Mouse (Mus musculus): ENCODE measurements at regions not wholly inside any gene's neighbourhood (a gene's known extent, or its start where the extent isn't known, plus 50 kb on each side); places are given as distances from the start of the nearest gene placed in this dataset.
A peak's percentile ranks its signal among the peaks of the same experiment; 100 is the strongest.

GRCm38 (mm10) chrX:166933766-166934165 is 275.3 kb downstream of the Tmsb4x start:
- peaks cover 8% of the 10 kb centered on the region; the same call in 1 of the 2 replicates for H3K27me3 ChIP-seq (ENCODE audit: control insufficient read depth, insufficient read depth, low read length)
- H3K36me3 ChIP-seq (ENCODE audit: control insufficient read depth, insufficient read depth, low read length) = no peaks in the 10 kb centered on the region
- no peak overlapping the region for H3K9ac ChIP-seq (ENCODE audit: low read length)
- WGBS = 71% methylated on average over 2 of the region's 2 CpGs
- ATAC-seq (replicated peaks; ENCODE audit: low FRiP score) = no peak
- no peak for DNase-seq (ENCODE audit: low spot score)
- H3K9me3 ChIP-seq (ENCODE audit: control insufficient read depth, low read length) = no peaks in the 10 kb centered on the region
- no peak overlapping the region for H3K4me2 ChIP-seq (ENCODE audit: low read depth, low read length, severe bottlenecking)
- no peak overlapping the region for H3K4me3 ChIP-seq (ENCODE audit: low read depth, low read length)
- H3K4me1 ChIP-seq (replicated peaks; ENCODE audit: control insufficient read depth, insufficient read depth, low read length) = no peaks in the 10 kb centered on the region
- no peak overlapping the region for H3K27ac ChIP-seq (ENCODE audit: low read depth, low read length)

- Histone ChIP-seq H3K9me3 (ENCODE audit: control insufficient read depth, low read length) (no peaks in the 10 kb centered on the region), H3K4me3 (ENCODE audit: low read depth, low read length) (no peak overlapping the region), H3K27ac (ENCODE audit: low read depth, low read length) (no peak overlapping the region), H3K4me1 (replicated peaks; ENCODE audit: control insufficient read depth, insufficient read depth, low read length) (no peaks in the 10 kb centered on the region), H3K4me2 (ENCODE audit: low read depth, low read length, severe bottlenecking) (no peak overlapping the region), H3K9ac (ENCODE audit: low read length) (no peak overlapping the region), H3K27me3 (ENCODE audit: control insufficient read depth, insufficient read depth, low read length) (peaks cover 8% of the 10 kb centered on the region; the same call in 1 of the 2 replicates), H3K36me3 (ENCODE audit: control insufficient read depth, insufficient read depth, low read length) (no peaks in the 10 kb centered on the region)
- no peak for ATAC-seq (replicated peaks; ENCODE audit: low FRiP score)
- no peak for DNase-seq (ENCODE audit: low spot score)
Measured at GRCm38 (mm10) chrX:166932472-166932871, 276.6 kb downstream of the Tmsb4x start.

GRCm38 (mm10) chrX:166931048-166931447 is 278.1 kb downstream of the Tmsb4x start:
- DNase-seq (ENCODE audit: low spot score) (no peak), ATAC-seq (replicated peaks; ENCODE audit: low FRiP score) (no peak)
- no peak overlapping the region for H3K4me2 ChIP-seq (ENCODE audit: low read depth, low read length, severe bottlenecking)
- no peak overlapping the region for H3K4me3 ChIP-seq (ENCODE audit: low read depth, low read length)
- H3K27me3 ChIP-seq (ENCODE audit: control insufficient read depth, insufficient read depth, low read length) = peaks cover 6% of the 10 kb centered on the region; the same call in 1 of the 2 replicates
- H3K9me3 ChIP-seq (ENCODE audit: control insufficient read depth, low read length) = no peaks in the 10 kb centered on the region
- 0 out of 2 replicates have a peak overlapping the region, but pooled peaks have one; percentile 15 for H3K27ac ChIP-seq (ENCODE audit: low read depth, low read length)
- no peaks in the 10 kb centered on the region for H3K4me1 ChIP-seq (replicated peaks; ENCODE audit: control insufficient read depth, insufficient read depth, low read length)
- no peak overlapping the region for H3K9ac ChIP-seq (ENCODE audit: low read length)
- H3K36me3 ChIP-seq (ENCODE audit: control insufficient read depth, insufficient read depth, low read length) = no peaks in the 10 kb centered on the region
- WGBS = 56% methylated on average over 4 of the region's 4 CpGs

GRCm38 (mm10) chrX:166929716-166930420 is 279.2 kb downstream of the Tmsb4x start:
- H3K4me2 ChIP-seq (ENCODE audit: low read depth, low read length, severe bottlenecking) = no peak overlapping the region
- H3K27ac ChIP-seq (ENCODE audit: low read depth, low read length) = peak overlapping the region; percentile 57; the same call in 1 of the 2 replicates
- DNase-seq (ENCODE audit: low spot score) (peak; percentile 64), ATAC-seq (replicated peaks; ENCODE audit: low FRiP score) (peak; percentile 93)
- no peak overlapping the region for H3K4me3 ChIP-seq (ENCODE audit: low read depth, low read length)
- no peaks in the 10 kb centered on the region for H3K36me3 ChIP-seq (ENCODE audit: control insufficient read depth, insufficient read depth, low read length)
- H3K27me3 ChIP-seq (ENCODE audit: control insufficient read depth, insufficient read depth, low read length) = peaks cover 7% of the 10 kb centered on the region; the same call in 1 of the 2 replicates
- H3K9me3 ChIP-seq (ENCODE audit: control insufficient read depth, low read length) = no peaks in the 10 kb centered on the region
- WGBS = 28% methylated on average over 6 of the region's 6 CpGs
- no peaks in the 10 kb centered on the region for H3K4me1 ChIP-seq (replicated peaks; ENCODE audit: control insufficient read depth, insufficient read depth, low read length)
- no peak overlapping the region for H3K9ac ChIP-seq (ENCODE audit: low read length)

GRCm38 (mm10) chrX:166915356-166915953 is 293.7 kb downstream of the Tmsb4x start:
- Histone ChIP-seq H3K4me1 (replicated peaks; ENCODE audit: control insufficient read depth, insufficient read depth, low read length) (no peaks in the 10 kb centered on the region), H3K36me3 (ENCODE audit: control insufficient read depth, insufficient read depth, low read length) (no peaks in the 10 kb centered on the region), H3K4me2 (ENCODE audit: low read depth, low read length, severe bottlenecking) (no peak overlapping the region), H3K4me3 (ENCODE audit: low read depth, low read length) (no peak overlapping the region), H3K27ac (ENCODE audit: low read depth, low read length) (no peak overlapping the region), H3K9me3 (ENCODE audit: control insufficient read depth, low read length) (no peaks in the 10 kb centered on the region), H3K27me3 (ENCODE audit: control insufficient read depth, insufficient read depth, low read length) (peaks cover 3% of the 10 kb centered on the region; the same call in 1 of the 2 replicates), H3K9ac (ENCODE audit: low read length) (no peak overlapping the region)
- ATAC-seq (replicated peaks; ENCODE audit: low FRiP score) (no peak), DNase-seq (ENCODE audit: low spot score) (no peak)
- WGBS = 71% methylated on average over 2 of the region's 2 CpGs

- H3K4me1 ChIP-seq (replicated peaks; ENCODE audit: control insufficient read depth, insufficient read depth, low read length) = no peaks in the 10 kb centered on the region
- no peaks in the 10 kb centered on the region for H3K9me3 ChIP-seq (ENCODE audit: control insufficient read depth, low read length)
- H3K27ac ChIP-seq (ENCODE audit: low read depth, low read length) = no peak overlapping the region
- no peak overlapping the region for H3K4me2 ChIP-seq (ENCODE audit: low read depth, low read length, severe bottlenecking)
- no peak for DNase-seq (ENCODE audit: low spot score)
- H3K27me3 ChIP-seq (ENCODE audit: control insufficient read depth, insufficient read depth, low read length) = peaks cover 2% of the 10 kb centered on the region; the same call in 1 of the 2 replicates
- H3K9ac ChIP-seq (ENCODE audit: low read length) = no peak overlapping the region
- no peak for ATAC-seq (replicated peaks; ENCODE audit: low FRiP score)
- WGBS = 80% methylated on average over 6 of the region's 6 CpGs
- H3K4me3 ChIP-seq (ENCODE audit: low read depth, low read length) = no peak overlapping the region
- no peaks in the 10 kb centered on the region for H3K36me3 ChIP-seq (ENCODE audit: control insufficient read depth, insufficient read depth, low read length)
Measured at GRCm38 (mm10) chrX:166906602-166907001, 302.5 kb downstream of the Tmsb4x start.

- H3K9ac ChIP-seq (ENCODE audit: low read length) = no peak overlapping the region
- no peak overlapping the region for H3K27ac ChIP-seq (ENCODE audit: low read depth, low read length)
- 79% methylated on average over 6 of the region's 6 CpGs for WGBS
- no peak for DNase-seq (ENCODE audit: low spot score)
- no peak for ATAC-seq (replicated peaks; ENCODE audit: low FRiP score)
- H3K4me1 ChIP-seq (replicated peaks; ENCODE audit: control insufficient read depth, insufficient read depth, low read length) = no peaks in the 10 kb centered on the region
- H3K9me3 ChIP-seq (ENCODE audit: control insufficient read depth, low read length) = no peaks in the 10 kb centered on the region
- H3K27me3 ChIP-seq (ENCODE audit: control insufficient read depth, insufficient read depth, low read length) = peaks cover 5% of the 10 kb centered on the region; the same call in 1 of the 2 replicates
- no peaks in the 10 kb centered on the region for H3K36me3 ChIP-seq (ENCODE audit: control insufficient read depth, insufficient read depth, low read length)
- no peak overlapping the region for H3K4me3 ChIP-seq (ENCODE audit: low read depth, low read length)
- no peak overlapping the region for H3K4me2 ChIP-seq (ENCODE audit: low read depth, low read length, severe bottlenecking)
Measured at GRCm38 (mm10) chrX:166900761-166901160, 308.4 kb downstream of the Tmsb4x start.

GRCm38 (mm10) chrX:166895199-166895598 is 309.7 kb upstream of the Egfl6 start:
- H3K27me3 ChIP-seq (ENCODE audit: control insufficient read depth, insufficient read depth, low read length) = peaks cover 13% of the 10 kb centered on the region
- 84% methylated on average over 2 of the region's 2 CpGs for WGBS

GRCm38 (mm10) chrX:166886417-166886816 is 300.9 kb upstream of the Egfl6 start:
- Histone ChIP-seq H3K36me3 (ENCODE audit: control insufficient read depth, insufficient read depth, low read length) (no peaks in the 10 kb centered on the region), H3K9me3 (ENCODE audit: control insufficient read depth, low read length) (no peaks in the 10 kb centered on the region), H3K4me2 (ENCODE audit: low read depth, low read length, severe bottlenecking) (no peak overlapping the region), H3K9ac (ENCODE audit: low read length) (no peak overlapping the region), H3K27ac (ENCODE audit: low read depth, low read length) (no peak overlapping the region), H3K27me3 (ENCODE audit: control insufficient read depth, insufficient read depth, low read length) (peaks cover 3% of the 10 kb centered on the region), H3K4me1 (replicated peaks; ENCODE audit: control insufficient read depth, insufficient read depth, low read length) (no peaks in the 10 kb centered on the region), H3K4me3 (ENCODE audit: low read depth, low read length) (no peak overlapping the region)
- no peak for DNase-seq (ENCODE audit: low spot score)
- no peak for ATAC-seq (replicated peaks; ENCODE audit: low FRiP score)

More at GRCm38 (mm10) chrX:166895199-166895598, 309.7 kb upstream of the Egfl6 start:
- H3K4me2 ChIP-seq (ENCODE audit: low read depth, low read length, severe bottlenecking) = no peak overlapping the region
- ATAC-seq (replicated peaks; ENCODE audit: low FRiP score) (no peak), DNase-seq (ENCODE audit: low spot score) (no peak)
- no peaks in the 10 kb centered on the region for H3K36me3 ChIP-seq (ENCODE audit: control insufficient read depth, insufficient read depth, low read length)
- no peak overlapping the region for H3K27ac ChIP-seq (ENCODE audit: low read depth, low read length)
- no peaks in the 10 kb centered on the region for H3K9me3 ChIP-seq (ENCODE audit: control insufficient read depth, low read length)
- H3K9ac ChIP-seq (ENCODE audit: low read length) = no peak overlapping the region
- no peak overlapping the region for H3K4me3 ChIP-seq (ENCODE audit: low read depth, low read length)
- H3K4me1 ChIP-seq (replicated peaks; ENCODE audit: control insufficient read depth, insufficient read depth, low read length) = no peaks in the 10 kb centered on the region

All from forebrain, embryonic 11.5 days (tissue).